ENCODE assay signal across 13 mouse cellular contexts in genomic region chr2:35278371-35279210, GRCm38 (mm10). TPM values are rescaled to one million over a fixed set of nuclear protein-coding genes. Genes with fewer than 3 reads are reported as not detected.
DNase-seq lines count a peak whose midpoint lies in the region; TF ChIP-seq lines count a peak whose summit lies in the region.
"Had no signal": no experiment of that assay in that cellular context is flagged by ENCODE, and none has a peak within 500 bp of the region (broad histone marks: within the 10 kb centered on the region; RNA-seq: fewer than 3 reads in every experiment).

No protein-coding gene starts in this region.

- peak overlapping the region; percentile 77 for H3K27ac ChIP-seq in liver, adult 2 months (replicated peaks; ENCODE audit: insufficient read depth, low read depth, low read length)
- H3K27ac ChIP-seq: hindbrain, embryonic 10.5 days; liver, embryonic 14.5 days had no signal

- H3K36me3 ChIP-seq in liver, adult 2 months (ENCODE audit: control insufficient read depth, insufficient read depth, low read length), result no peaks in the 10 kb centered on the region
- H3K36me3 ChIP-seq: hindbrain, embryonic 10.5 days had no signal

- intact Hi-C loops in heart, postnatal 14 days (cut with DNase I), result no loop called here

- no peak for TF ChIP-seq CTCF in liver, adult 2 months (IDR thresholded peaks at IDR 0.05; ENCODE audit: low read depth, low read length)

- no peak overlapping the region for H3K9ac ChIP-seq in liver, adult 2 months (ENCODE audit: low read depth, low read length)
- H3K9ac ChIP-seq: forebrain, postnatal 0 days; liver, embryonic 14.5 days had no signal

- H3K27me3 ChIP-seq in liver, adult 2 months (ENCODE audit: control insufficient read depth, insufficient read depth, low read length), result no peaks in the 10 kb centered on the region

- H3K79me2 ChIP-seq in liver, adult 2 months (ENCODE audit: control insufficient read depth, insufficient read depth, low read length), result no peaks in the 10 kb centered on the region

- peak; percentile 58 for DNase-seq in adrenal gland, postnatal 10 days
- DNase-seq in adrenal gland, adult (ENCODE audit: inconsistent age in 2 of 2, low spot score in 1 of 2), result no peak
- peak; percentile 88 for DNase-seq in liver, adult 2 months (ENCODE audit: extremely low read depth, low read depth, low spot score)
- DNase-seq in liver, result no peak
- peak; percentile 55 to 60 for DNase-seq in heart, postnatal 14 days
- DNase-seq in skeletal muscle tissue, adult 2 months (ENCODE audit: low read depth, low spot score), result peak; percentile 79
- no peak for DNase-seq in cerebellum, adult 18-20 months
- DNase-seq in B cell, adult 2 months, result no peak
- DNase-seq: cerebellum, postnatal 36 days; forebrain, postnatal 0 days; kidney, postnatal 36 days had no signal

- peaks cover 13% of the 10 kb centered on the region for H3K4me1 ChIP-seq in liver, adult 2 months (ENCODE audit: control insufficient read depth, insufficient read depth, low read length)

- H3K4me3 ChIP-seq in liver, adult 2 months (ENCODE audit: insufficient read depth, low read depth, low read length), result no peak overlapping the region
- H3K4me3 ChIP-seq: hindbrain, embryonic 10.5 days had no signal

- 62% methylated on average over 7 of the region's 7 CpGs for WGBS in liver, adult 2 months

- TF ChIP-seq POLR2A in liver, adult 2 months (IDR thresholded peaks at IDR 0.05; ENCODE audit: extremely low read depth, insufficient read depth, low read length), result no peak

RNA-seq across cellular contexts. Expression of gene Gsn, which starts 22.4 kb away (rescaled TPM):
- total RNA-seq in adrenal gland, postnatal 10 days (2021), result 100 to 1,000 TPM; 161 to 192 TPM
- total RNA-seq in liver, adult 2 months (2014; rRNA removed), result 16.9 and 22.8 TPM in 2 replicates
- 20.9 and 22.5 TPM in 2 replicates for polyA plus RNA-seq in liver, adult 2 months (2012; rRNA removed)
- 100 to 1,000 TPM; 271 to 430 TPM for total RNA-seq in heart, postnatal 14 days (2021)

RNA-seq across cellular contexts. Expression of gene Stom, which starts 58.2 kb away (rescaled TPM):
- 10 to 100 TPM; 69.7 to 83.4 TPM for total RNA-seq in adrenal gland, postnatal 10 days (2021)
- 42.4 and 46.7 TPM in 2 replicates for total RNA-seq in liver, adult 2 months (2014; rRNA removed)
- polyA plus RNA-seq in liver, adult 2 months (2012; rRNA removed), result 34.2 and 40.3 TPM in 2 replicates
- 10 to 100 TPM; 65.0 to 72.0 TPM for total RNA-seq in heart, postnatal 14 days (2021)

Comparison
In these comparisons a context has a peak if more than half of its experiments do, and no peak if none do; other contexts are left out.
1. DNase-seq: peak in adrenal gland, postnatal 10 days (single experiment), liver, adult 2 months (single experiment), heart, postnatal 14 days (2 of 2) and skeletal muscle tissue, adult 2 months (single experiment); none in adrenal gland, adult (0 of 2), liver (single experiment), cerebellum, adult 18-20 months (0 of 2) and B cell, adult 2 months (0 of 2).